Mouse (Mus musculus): ENCODE results near the gene Pradc1.

DNA sequence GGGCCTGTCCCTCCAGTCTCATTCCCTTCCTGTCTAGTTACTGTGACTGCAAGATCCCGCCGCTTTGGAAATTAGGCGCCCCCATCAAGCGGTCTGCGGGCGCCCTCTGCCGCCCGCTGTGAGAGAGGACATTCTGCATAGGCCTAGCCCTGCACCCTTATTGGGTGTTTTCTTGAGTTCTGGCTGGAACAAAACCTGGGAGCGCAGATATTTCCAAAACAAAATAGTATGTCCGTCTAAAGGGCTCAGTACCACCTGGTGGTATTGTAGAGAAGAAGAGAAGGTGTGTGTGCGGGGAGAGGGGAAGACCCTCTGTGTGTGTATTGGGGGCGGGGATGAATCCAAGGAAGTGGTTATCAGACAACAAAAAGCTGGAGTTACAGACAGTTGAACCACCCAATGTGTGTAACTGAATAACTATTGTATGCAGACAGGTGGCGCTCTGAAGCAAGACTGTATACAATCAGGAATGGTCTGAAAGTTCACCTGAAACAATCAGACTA, 40.9 kb downstream of the Pradc1 start:
- TF ChIP-seq CTCF (IDR thresholded peaks at IDR 0.05; ENCODE audit: extremely low read depth, insufficient read depth, insufficient read length, insufficient replicate concordance): peak; percentile 60; the same call in 1 of the 2 replicates
- no peak for TF ChIP-seq POLR2A (IDR thresholded peaks at IDR 0.05; ENCODE audit: low read depth, low read length)
